Mouse (Mus musculus): Measurements from ENCODE around the gene Styx. TPM values are rescaled to one million over a fixed set of nuclear protein-coding genes. Genes with fewer than 3 reads are reported as not detected.

Styx gene
- polyA plus RNA-seq, 1 experiment from 2014 or later: 31.5 TPM

- no peak overlapping the region for H3K27ac ChIP-seq (ENCODE audit: low read depth, low read length)
- peaks cover 4% of the 10 kb centered on the region for H3K4me1 ChIP-seq (ENCODE audit: control insufficient read depth, insufficient read depth, low read length)
- DNase-seq (ENCODE audit: low spot score, missing footprints) (no peak), ATAC-seq (ENCODE audit: low FRiP score) (no peak)
- H3K4me3 ChIP-seq (ENCODE audit: low read depth, low read length): no peak overlapping the region
- no peaks in the 10 kb centered on the region for H3K9me3 ChIP-seq (ENCODE audit: control insufficient read depth, low read length)
- no peaks in the 10 kb centered on the region for H3K27me3 ChIP-seq (ENCODE audit: control insufficient read depth, insufficient read depth, low read length)
- H3K9ac ChIP-seq (ENCODE audit: low read length): no peak overlapping the region
- 77% methylated on average over 12 of the region's 12 CpGs for WGBS
- H3K4me2 ChIP-seq: no peak overlapping the region
- 0 out of 2 replicates have a peak, but pooled peaks cover 2% of the 10 kb centered on the region for H3K36me3 ChIP-seq (ENCODE audit: control insufficient read depth, insufficient read depth, low read length)
Observed at GRCm38 (mm10) chr14:45455651-45456501, 105.0 kb downstream of the Styx start.

DNA sequence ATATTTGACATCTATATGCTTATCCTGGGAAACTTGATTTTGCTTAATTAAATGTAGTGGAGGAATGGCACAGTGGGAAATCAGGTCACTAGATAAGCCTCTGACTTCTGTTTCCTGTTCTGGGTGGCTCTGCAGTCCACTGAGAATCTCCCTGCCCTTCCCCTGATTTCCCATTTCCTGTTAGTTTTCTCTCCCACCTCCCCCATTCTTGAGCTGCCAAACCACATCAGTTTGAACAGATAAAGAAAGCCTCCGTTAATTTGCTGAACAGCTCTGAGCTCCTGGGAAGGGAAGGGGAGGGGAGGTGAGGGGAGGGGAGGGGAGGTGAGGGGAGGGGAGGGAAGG, 105.6 kb downstream of the Styx start:
- no peak overlapping the region for H3K27ac ChIP-seq (ENCODE audit: low read depth, low read length)

DNA sequence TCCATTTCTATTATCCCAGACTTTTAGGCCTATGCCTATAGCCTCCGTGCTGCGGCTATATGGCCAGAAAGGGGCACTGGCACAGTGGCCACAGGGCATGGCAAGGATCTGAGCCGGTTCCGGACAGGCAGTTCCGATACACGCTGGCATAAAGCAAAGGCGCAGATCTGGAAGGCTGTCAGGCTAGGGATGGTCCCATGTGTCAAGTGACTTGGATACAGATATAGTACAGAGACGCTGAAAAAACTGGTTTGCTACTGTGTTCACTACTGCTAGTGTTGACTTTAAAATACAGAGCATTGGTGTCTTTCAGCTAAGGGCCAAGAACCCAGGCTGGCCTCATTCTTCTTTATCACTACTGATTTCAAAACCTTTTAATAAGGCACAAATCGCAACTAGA, 106.1 kb downstream of the Styx start:
- H3K4me1 ChIP-seq (ENCODE audit: control insufficient read depth, insufficient read depth, low read length): no peaks in the 10 kb centered on the region
- H3K4me3 ChIP-seq (ENCODE audit: low read depth, low read length): no peak overlapping the region
- no peaks in the 10 kb centered on the region for H3K27me3 ChIP-seq (ENCODE audit: control insufficient read depth, insufficient read depth, low read length)
- ATAC-seq (ENCODE audit: low FRiP score) (0 out of 2 replicates have a peak, but pooled peaks have one; percentile 25), DNase-seq (ENCODE audit: low spot score, missing footprints) (no peak)
- no peak overlapping the region for H3K27ac ChIP-seq (ENCODE audit: low read depth, low read length)
- no peak overlapping the region for H3K4me2 ChIP-seq
- H3K36me3 ChIP-seq (ENCODE audit: control insufficient read depth, insufficient read depth, low read length): 0 out of 2 replicates have a peak, but pooled peaks cover 2% of the 10 kb centered on the region
- WGBS: 87% methylated on average over 9 of the region's 9 CpGs
- H3K9me3 ChIP-seq (ENCODE audit: control insufficient read depth, low read length): no peaks in the 10 kb centered on the region
- no peak overlapping the region for H3K9ac ChIP-seq (ENCODE audit: low read length)

More for the DNA sequence above, 105.6 kb downstream of the Styx start:
- ATAC-seq (ENCODE audit: low FRiP score) (peak; percentile 33; the same call in 1 of the 2 replicates), DNase-seq (ENCODE audit: low spot score, missing footprints) (no peak)
- H3K27me3 ChIP-seq (ENCODE audit: control insufficient read depth, insufficient read depth, low read length): no peaks in the 10 kb centered on the region
- H3K4me2 ChIP-seq: no peak overlapping the region
- H3K36me3 ChIP-seq (ENCODE audit: control insufficient read depth, insufficient read depth, low read length): 0 out of 2 replicates have a peak, but pooled peaks cover 2% of the 10 kb centered on the region
- H3K9ac ChIP-seq (ENCODE audit: low read length): no peak overlapping the region
- whole genome bisulfite sequencing: 20% methylated on average over 1 of the region's 1 CpGs
- no peaks in the 10 kb centered on the region for H3K4me1 ChIP-seq (ENCODE audit: control insufficient read depth, insufficient read depth, low read length)
- no peaks in the 10 kb centered on the region for H3K9me3 ChIP-seq (ENCODE audit: control insufficient read depth, low read length)
- no peak overlapping the region for H3K4me3 ChIP-seq (ENCODE audit: low read depth, low read length)

DNA sequence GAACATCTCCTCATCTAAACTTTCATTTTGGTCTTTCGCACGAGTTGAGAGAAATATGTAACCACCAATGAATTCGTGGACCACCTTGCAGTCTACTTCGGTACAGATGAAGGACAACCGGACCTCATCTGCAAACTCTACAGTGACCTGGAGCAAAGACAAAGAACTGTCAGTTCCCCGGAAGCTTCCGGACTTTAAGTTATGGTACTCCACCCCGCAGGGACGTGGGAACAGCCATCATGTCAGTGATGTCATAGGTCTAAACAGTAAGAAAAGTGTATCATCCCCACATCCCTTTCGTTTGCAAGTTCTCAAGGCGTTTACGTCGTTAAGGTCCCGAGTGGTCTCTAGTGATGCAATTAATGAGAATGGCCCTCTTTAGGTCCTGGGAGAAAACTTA, 109.0 kb downstream of the Styx start:
- peaks cover 2% of the 10 kb centered on the region; the same call in 1 of the 2 replicates for H3K36me3 ChIP-seq (ENCODE audit: control insufficient read depth, insufficient read depth, low read length)
- peaks cover 16% of the 10 kb centered on the region for H3K4me1 ChIP-seq (ENCODE audit: control insufficient read depth, insufficient read depth, low read length)

DNA sequence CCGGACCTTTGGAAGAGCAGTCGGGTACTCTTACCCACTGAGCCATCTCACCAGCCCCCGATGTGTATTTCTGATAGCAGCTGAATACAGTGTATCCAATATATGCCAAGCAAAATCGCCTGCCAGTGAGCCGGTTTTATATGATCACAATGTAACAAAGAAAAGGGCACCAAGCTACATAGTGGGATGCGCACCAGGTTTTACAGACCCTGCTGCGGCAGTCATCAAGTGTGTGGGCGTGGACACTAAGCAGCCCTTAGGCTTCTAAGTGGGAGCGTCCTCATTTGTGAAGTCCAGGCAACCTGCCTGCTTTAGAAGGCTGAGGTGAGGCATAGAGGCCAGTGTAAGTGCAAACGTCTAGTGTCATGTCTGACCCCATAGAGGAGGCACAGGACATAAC, 109.6 kb downstream of the Styx start:
- no peak overlapping the region for H3K27ac ChIP-seq (ENCODE audit: low read depth, low read length)
- ATAC-seq (ENCODE audit: low FRiP score) (no peak), DNase-seq (ENCODE audit: low spot score, missing footprints) (no peak)
- peaks cover 16% of the 10 kb centered on the region for H3K4me1 ChIP-seq (ENCODE audit: control insufficient read depth, insufficient read depth, low read length)
- no peaks in the 10 kb centered on the region for H3K9me3 ChIP-seq (ENCODE audit: control insufficient read depth, low read length)
- no peak overlapping the region for H3K4me2 ChIP-seq
- H3K27me3 ChIP-seq (ENCODE audit: control insufficient read depth, insufficient read depth, low read length): no peaks in the 10 kb centered on the region
- WGBS: 89% methylated on average over 10 of the region's 10 CpGs
- H3K4me3 ChIP-seq (ENCODE audit: low read depth, low read length): no peak overlapping the region
- H3K36me3 ChIP-seq (ENCODE audit: control insufficient read depth, insufficient read depth, low read length): peaks cover 2% of the 10 kb centered on the region; the same call in 1 of the 2 replicates
- H3K9ac ChIP-seq (ENCODE audit: low read length): no peak overlapping the region

More for the DNA sequence above, 109.0 kb downstream of the Styx start:
- DNase-seq (ENCODE audit: low spot score, missing footprints) (no peak), ATAC-seq (ENCODE audit: low FRiP score) (no peak)
- Histone ChIP-seq H3K4me2 (no peak overlapping the region), H3K4me3 (ENCODE audit: low read depth, low read length) (no peak overlapping the region), H3K9me3 (ENCODE audit: control insufficient read depth, low read length) (no peaks in the 10 kb centered on the region), H3K9ac (ENCODE audit: low read length) (no peak overlapping the region), H3K27me3 (ENCODE audit: control insufficient read depth, insufficient read depth, low read length) (no peaks in the 10 kb centered on the region), H3K27ac (ENCODE audit: low read depth, low read length) (no peak overlapping the region)
- WGBS: 95% methylated on average over 14 of the region's 14 CpGs

- H3K4me2 ChIP-seq: no peak overlapping the region
- no peaks in the 10 kb centered on the region for H3K9me3 ChIP-seq (ENCODE audit: control insufficient read depth, low read length)
- peaks cover 16% of the 10 kb centered on the region for H3K4me1 ChIP-seq (ENCODE audit: control insufficient read depth, insufficient read depth, low read length)
- WGBS: 89% methylated on average over 6 of the region's 6 CpGs
- no peak overlapping the region for H3K9ac ChIP-seq (ENCODE audit: low read length)
- no peak overlapping the region for H3K27ac ChIP-seq (ENCODE audit: low read depth, low read length)
- DNase-seq (ENCODE audit: low spot score, missing footprints): no peak
- no peak for ATAC-seq (ENCODE audit: low FRiP score)
- H3K36me3 ChIP-seq (ENCODE audit: control insufficient read depth, insufficient read depth, low read length): peaks cover 2% of the 10 kb centered on the region; the same call in 1 of the 2 replicates
- no peaks in the 10 kb centered on the region for H3K27me3 ChIP-seq (ENCODE audit: control insufficient read depth, insufficient read depth, low read length)
- H3K4me3 ChIP-seq (ENCODE audit: low read depth, low read length): no peak overlapping the region
Observed at GRCm38 (mm10) chr14:45461945-45462344, 111.1 kb downstream of the Styx start.

- peaks cover 2% of the 10 kb centered on the region; the same call in 1 of the 2 replicates for H3K36me3 ChIP-seq (ENCODE audit: control insufficient read depth, insufficient read depth, low read length)
- no peak overlapping the region for H3K4me2 ChIP-seq
Observed at GRCm38 (mm10) chr14:45462374-45462773, 111.5 kb downstream of the Styx start.

GRCm38 (mm10) chr14:45462875-45463475, 112.1 kb downstream of the Styx start:
- no peak overlapping the region for H3K4me3 ChIP-seq (ENCODE audit: low read depth, low read length)
- no peak overlapping the region for H3K4me2 ChIP-seq

More at GRCm38 (mm10) chr14:45462374-45462773, 111.5 kb downstream of the Styx start:
- 23% methylated on average over 6 of the region's 6 CpGs for WGBS
- Histone ChIP-seq H3K4me3 (ENCODE audit: low read depth, low read length) (no peak overlapping the region), H3K9me3 (ENCODE audit: control insufficient read depth, low read length) (no peaks in the 10 kb centered on the region), H3K27ac (ENCODE audit: low read depth, low read length) (peak overlapping the region; percentile 65), H3K27me3 (ENCODE audit: control insufficient read depth, insufficient read depth, low read length) (no peaks in the 10 kb centered on the region), H3K9ac (ENCODE audit: low read length) (no peak overlapping the region; the same call in 1 of the 2 replicates), H3K4me1 (ENCODE audit: control insufficient read depth, insufficient read depth, low read length) (peaks cover 16% of the 10 kb centered on the region)
- DNase-seq (ENCODE audit: low spot score, missing footprints) (no peak), ATAC-seq (ENCODE audit: low FRiP score) (peak; percentile 88)

GRCm38 (mm10) chr14:45463599-45463998, 112.7 kb downstream of the Styx start:
- Histone ChIP-seq H3K36me3 (ENCODE audit: control insufficient read depth, insufficient read depth, low read length) (peaks cover 4% of the 10 kb centered on the region), H3K9ac (ENCODE audit: low read length) (peak overlapping the region; percentile 20; the same call in 1 of the 2 replicates), H3K4me3 (ENCODE audit: low read depth, low read length) (no peak overlapping the region), H3K4me1 (ENCODE audit: control insufficient read depth, insufficient read depth, low read length) (peaks cover 16% of the 10 kb centered on the region), H3K27ac (ENCODE audit: low read depth, low read length) (peak overlapping the region; percentile 65), H3K4me2 (no peak overlapping the region), H3K27me3 (ENCODE audit: control insufficient read depth, insufficient read depth, low read length) (no peaks in the 10 kb centered on the region), H3K9me3 (ENCODE audit: control insufficient read depth, low read length) (no peaks in the 10 kb centered on the region)
- WGBS: 12% methylated on average over 10 of the region's 10 CpGs
- DNase-seq (ENCODE audit: low spot score, missing footprints) (peak; percentile 92), ATAC-seq (ENCODE audit: low FRiP score) (peak; percentile 65; the same call in 1 of the 2 replicates)

More at GRCm38 (mm10) chr14:45462875-45463475, 112.1 kb downstream of the Styx start:
- peaks cover 16% of the 10 kb centered on the region for H3K4me1 ChIP-seq (ENCODE audit: control insufficient read depth, insufficient read depth, low read length)
- 35% methylated on average over 10 of the region's 10 CpGs for WGBS
- ATAC-seq (ENCODE audit: low FRiP score) (peak; percentile 65), DNase-seq (ENCODE audit: low spot score, missing footprints) (no peak)
- H3K9ac ChIP-seq (ENCODE audit: low read length): peak overlapping the region; percentile 44
- peaks cover 3% of the 10 kb centered on the region for H3K36me3 ChIP-seq (ENCODE audit: control insufficient read depth, insufficient read depth, low read length)
- peak overlapping the region; percentile 65 for H3K27ac ChIP-seq (ENCODE audit: low read depth, low read length)
- H3K9me3 ChIP-seq (ENCODE audit: control insufficient read depth, low read length): no peaks in the 10 kb centered on the region
- no peaks in the 10 kb centered on the region for H3K27me3 ChIP-seq (ENCODE audit: control insufficient read depth, insufficient read depth, low read length)
